Mouse (Mus musculus) liver, embryonic 14.5 days (tissue): ENCODE data around the gene Farp1.

Experiments used
- CTCF ChIP-seq: IDR thresholded peaks from 2 replicates; pipeline ENCODE4 v1.5.1; 2016; ENCODE audit warnings: antibody characterized with exemption, low read depth, control low read depth
- EP300 ChIP-seq: IDR thresholded peaks from 2 replicates; pipeline ENCODE4 v1.6.1; 2016; ENCODE audit warnings: antibody characterized with exemption, low read depth

DNA sequence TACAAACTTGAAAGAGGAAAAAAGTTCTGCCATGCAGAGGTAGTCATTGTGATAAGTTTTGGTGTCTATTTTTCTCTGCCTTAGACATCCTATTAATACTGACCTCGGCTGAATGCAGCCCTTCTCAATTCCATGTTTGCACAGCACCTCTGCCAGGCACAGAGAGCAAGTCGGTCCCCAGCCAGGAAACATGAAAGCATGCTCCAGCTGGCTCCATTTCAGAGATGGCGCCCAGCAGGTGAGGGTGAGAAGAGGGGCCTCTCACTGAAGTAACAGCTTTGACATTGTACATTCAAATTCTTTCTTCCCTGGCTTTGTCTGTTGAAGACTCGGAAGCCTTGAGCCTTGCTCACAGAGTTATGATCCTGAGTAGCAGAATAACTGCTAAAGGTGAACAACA is 140.9 kb downstream of the Farp1 start:
- TF ChIP-seq EP300 = no peak
- no peak for TF ChIP-seq CTCF
